Mouse (Mus musculus) lung, postnatal 0 days (tissue): ENCODE measurements around the gene Slc44a1.

Source experiments
- CTCF ChIP-seq: IDR thresholded peaks from 2 replicates; pipeline ENCODE4 v1.5.1; 2016; ENCODE audit warnings: antibody characterized with exemption, mild to moderate bottlenecking
- EP300 ChIP-seq: IDR thresholded peaks from 2 replicates; pipeline ENCODE4 v1.6.1; 2016; ENCODE audit warnings: antibody characterized with exemption, mild to moderate bottlenecking, control low read depth

- TF ChIP-seq CTCF (peak; percentile 34; the same call in 1 of the 2 replicates), EP300 (no peak)
Measured at GRCm38 (mm10) chr4:53440010-53440815, at the start of gene Slc44a1.
